Mouse (Mus musculus): ENCODE data around the gene Ccdc152. TPM values are rescaled to one million over a fixed set of nuclear protein-coding genes. Genes with fewer than 3 reads are reported as not detected.

The Ccdc152 gene
- polyA plus RNA-seq, 1 experiment from 2014 or later: not detected

DNA sequence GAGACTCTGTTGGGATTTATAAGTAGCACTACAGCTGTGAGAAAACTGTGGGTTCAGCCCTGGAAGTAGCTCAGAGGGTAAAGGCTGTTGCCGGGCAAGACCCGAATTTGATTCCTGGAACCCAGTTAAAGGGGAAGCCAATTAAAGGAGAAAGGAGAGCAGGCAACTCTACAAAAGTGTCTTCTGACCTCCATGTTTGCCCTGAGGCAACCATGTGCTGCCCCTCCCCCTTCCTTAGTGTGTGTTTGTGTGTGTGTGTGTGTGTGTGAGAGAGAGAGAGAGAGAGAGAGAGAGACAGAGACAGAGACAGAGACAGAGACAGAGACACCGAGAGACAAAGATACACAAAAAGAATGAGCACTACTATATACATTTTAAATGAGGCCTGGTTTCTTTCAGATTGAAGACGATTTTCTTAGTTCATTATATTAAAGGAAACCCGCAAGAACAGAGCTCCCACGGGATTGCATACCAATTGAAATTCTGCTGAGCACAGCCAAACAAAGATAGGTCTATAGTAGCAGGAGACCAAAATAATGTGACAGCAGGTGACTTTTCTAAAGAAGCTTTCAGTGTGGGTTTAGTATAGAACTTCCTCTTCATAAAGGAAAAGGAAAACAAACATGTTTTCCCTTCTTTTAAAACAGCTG lies 33.2 kb downstream of the Ccdc152 start:
- Histone ChIP-seq H3K27ac (ENCODE audit: low read depth, low read length) (peak overlapping the region; percentile 19; the same call in 1 of the 2 replicates), H3K9me3 (ENCODE audit: control insufficient read depth, low read length) (no peaks in the 10 kb centered on the region), H3K9ac (replicated peaks; ENCODE audit: low read depth, low read length) (no peak overlapping the region), H3K4me1 (ENCODE audit: control insufficient read depth, insufficient read depth, low read length) (no peaks in the 10 kb centered on the region), H3K4me3 (ENCODE audit: low read depth, low read length) (peak overlapping the region; percentile 19; the same call in 1 of the 2 replicates), H3K4me2 (ENCODE audit: low read depth, low read length) (peak overlapping the region; percentile 34; the same call in 1 of the 2 replicates), H3K36me3 (ENCODE audit: control insufficient read depth, insufficient read depth, low read length) (no peaks in the 10 kb centered on the region), H3K27me3 (ENCODE audit: control insufficient read depth, insufficient read depth, low read length) (no peaks in the 10 kb centered on the region)
- no peak for ATAC-seq (ENCODE audit: low read depth)
- 19% methylated on average over 6 of the region's 6 CpGs for WGBS

DNA sequence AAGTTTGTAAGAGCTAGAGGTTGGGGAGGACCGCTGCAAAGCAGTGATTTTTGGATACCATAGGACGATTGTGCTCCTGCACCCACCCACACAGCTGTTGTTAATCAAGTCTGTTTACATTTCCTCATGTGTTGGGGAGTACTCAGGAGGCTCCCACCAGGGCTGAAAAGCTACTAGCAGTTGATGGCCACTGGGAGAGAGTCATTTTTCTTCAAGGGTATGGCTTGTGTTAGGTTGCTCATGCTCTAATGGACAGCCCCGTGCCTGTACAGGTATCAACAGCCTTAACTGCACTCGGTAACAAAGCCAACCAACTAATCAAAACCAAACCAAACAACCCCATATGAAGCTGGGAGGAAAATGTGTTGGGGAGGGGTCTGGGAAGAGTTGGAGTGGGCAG lies 33.8 kb downstream of the Ccdc152 start:
- no peaks in the 10 kb centered on the region for H3K9me3 ChIP-seq (ENCODE audit: control insufficient read depth, low read length)
- ATAC-seq (ENCODE audit: low read depth): no peak
- no peak overlapping the region for H3K4me2 ChIP-seq (ENCODE audit: low read depth, low read length)
- no peaks in the 10 kb centered on the region for H3K36me3 ChIP-seq (ENCODE audit: control insufficient read depth, insufficient read depth, low read length)
- H3K9ac ChIP-seq (replicated peaks; ENCODE audit: low read depth, low read length): no peak overlapping the region
- H3K27ac ChIP-seq (ENCODE audit: low read depth, low read length): no peak overlapping the region
- H3K4me3 ChIP-seq (ENCODE audit: low read depth, low read length): no peak overlapping the region
- WGBS: 75% methylated on average over 4 of the region's 4 CpGs
- H3K4me1 ChIP-seq (ENCODE audit: control insufficient read depth, insufficient read depth, low read length): no peaks in the 10 kb centered on the region
- no peaks in the 10 kb centered on the region for H3K27me3 ChIP-seq (ENCODE audit: control insufficient read depth, insufficient read depth, low read length)

GRCm38 (mm10) chr15:3268247-3268646 lies 35.1 kb downstream of the Ccdc152 start, which contains the start of gene Selenop:
TSS of gene Selenop (plus strand) at chr15:3268547.
- Histone ChIP-seq H3K36me3 (ENCODE audit: control insufficient read depth, insufficient read depth, low read length) (no peaks in the 10 kb centered on the region), H3K27ac (ENCODE audit: low read depth, low read length) (no peak within 1 kb of the TSS), H3K4me3 (ENCODE audit: low read depth, low read length) (no peak within 1 kb of the TSS), H3K9ac (replicated peaks; ENCODE audit: low read depth, low read length) (no peak within 1 kb of the TSS), H3K4me2 (ENCODE audit: low read depth, low read length) (no peak within 1 kb of the TSS), H3K4me1 (ENCODE audit: control insufficient read depth, insufficient read depth, low read length) (no peaks in the 10 kb centered on the region), H3K27me3 (ENCODE audit: control insufficient read depth, insufficient read depth, low read length) (no peaks in the 10 kb centered on the region), H3K9me3 (ENCODE audit: control insufficient read depth, low read length) (no peaks in the 10 kb centered on the region)
- no peak for ATAC-seq (ENCODE audit: low read depth)
- WGBS: 69% methylated on average over 6 of the region's 6 CpGs

- Histone ChIP-seq H3K36me3 (ENCODE audit: control insufficient read depth, insufficient read depth, low read length) (no peaks in the 10 kb centered on the region), H3K4me1 (ENCODE audit: control insufficient read depth, insufficient read depth, low read length) (no peaks in the 10 kb centered on the region), H3K9me3 (ENCODE audit: control insufficient read depth, low read length) (no peaks in the 10 kb centered on the region), H3K27ac (ENCODE audit: low read depth, low read length) (no peak overlapping the region), H3K4me3 (ENCODE audit: low read depth, low read length) (no peak overlapping the region), H3K9ac (replicated peaks; ENCODE audit: low read depth, low read length) (no peak overlapping the region), H3K4me2 (ENCODE audit: low read depth, low read length) (no peak overlapping the region), H3K27me3 (ENCODE audit: control insufficient read depth, insufficient read depth, low read length) (no peaks in the 10 kb centered on the region)
- no peak for ATAC-seq (ENCODE audit: low read depth)
- 88% methylated on average over 1 of the region's 1 CpGs for WGBS
Observed at GRCm38 (mm10) chr15:3264828-3265227, 38.5 kb downstream of the Ccdc152 start.

GRCm38 (mm10) chr15:3264293-3264692 lies 39.0 kb downstream of the Ccdc152 start:
- 94% methylated on average over 4 of the region's 4 CpGs for WGBS
- Histone ChIP-seq H3K9ac (replicated peaks; ENCODE audit: low read depth, low read length) (no peak overlapping the region), H3K9me3 (ENCODE audit: control insufficient read depth, low read length) (no peaks in the 10 kb centered on the region), H3K27me3 (ENCODE audit: control insufficient read depth, insufficient read depth, low read length) (no peaks in the 10 kb centered on the region), H3K4me1 (ENCODE audit: control insufficient read depth, insufficient read depth, low read length) (no peaks in the 10 kb centered on the region), H3K4me3 (ENCODE audit: low read depth, low read length) (no peak overlapping the region), H3K27ac (ENCODE audit: low read depth, low read length) (no peak overlapping the region), H3K36me3 (ENCODE audit: control insufficient read depth, insufficient read depth, low read length) (no peaks in the 10 kb centered on the region), H3K4me2 (ENCODE audit: low read depth, low read length) (no peak overlapping the region)
- no peak for ATAC-seq (ENCODE audit: low read depth)

GRCm38 (mm10) chr15:3262883-3263282 lies 40.4 kb downstream of the Ccdc152 start:
- no peak for ATAC-seq (ENCODE audit: low read depth)
- Histone ChIP-seq H3K9me3 (ENCODE audit: control insufficient read depth, low read length) (no peaks in the 10 kb centered on the region), H3K4me1 (ENCODE audit: control insufficient read depth, insufficient read depth, low read length) (no peaks in the 10 kb centered on the region), H3K27ac (ENCODE audit: low read depth, low read length) (no peak overlapping the region), H3K9ac (replicated peaks; ENCODE audit: low read depth, low read length) (no peak overlapping the region), H3K36me3 (ENCODE audit: control insufficient read depth, insufficient read depth, low read length) (no peaks in the 10 kb centered on the region), H3K4me3 (ENCODE audit: low read depth, low read length) (no peak overlapping the region), H3K27me3 (ENCODE audit: control insufficient read depth, insufficient read depth, low read length) (no peaks in the 10 kb centered on the region), H3K4me2 (ENCODE audit: low read depth, low read length) (no peak overlapping the region)
- WGBS: 81% methylated on average over 3 of the region's 3 CpGs

DNA sequence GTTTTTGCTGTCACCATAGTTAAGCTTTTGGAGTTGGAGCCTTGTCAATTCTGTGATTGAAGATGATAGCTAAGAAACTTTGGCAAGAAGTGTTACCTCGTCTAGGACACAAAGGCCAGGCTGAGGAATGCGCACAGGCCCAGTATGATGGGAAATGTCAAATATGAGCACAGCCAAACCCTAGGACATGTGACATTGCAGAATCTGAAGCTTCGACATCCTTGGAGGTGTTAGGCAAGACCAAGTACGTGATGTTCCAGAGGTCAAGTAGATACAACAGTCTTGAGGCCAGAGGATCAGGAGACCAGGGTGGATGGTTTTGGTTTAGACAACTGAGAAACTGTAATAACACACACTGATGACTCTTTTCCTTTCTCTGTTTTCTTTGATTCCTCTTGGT lies 43.0 kb downstream of the Ccdc152 start:
- no peak overlapping the region for H3K4me2 ChIP-seq (ENCODE audit: low read depth, low read length)
- ATAC-seq (ENCODE audit: low read depth): no peak
- H3K4me1 ChIP-seq (ENCODE audit: control insufficient read depth, insufficient read depth, low read length): no peaks in the 10 kb centered on the region
- no peaks in the 10 kb centered on the region for H3K36me3 ChIP-seq (ENCODE audit: control insufficient read depth, insufficient read depth, low read length)
- no peak overlapping the region for H3K4me3 ChIP-seq (ENCODE audit: low read depth, low read length)
- H3K9ac ChIP-seq (replicated peaks; ENCODE audit: low read depth, low read length): no peak overlapping the region
- H3K9me3 ChIP-seq (ENCODE audit: control insufficient read depth, low read length): no peaks in the 10 kb centered on the region
- H3K27me3 ChIP-seq (ENCODE audit: control insufficient read depth, insufficient read depth, low read length): no peaks in the 10 kb centered on the region
- no peak overlapping the region for H3K27ac ChIP-seq (ENCODE audit: low read depth, low read length)
- WGBS: 92% methylated on average over 4 of the region's 4 CpGs

GRCm38 (mm10) chr15:3259025-3259424 lies 44.3 kb downstream of the Ccdc152 start:
- Histone ChIP-seq H3K4me2 (ENCODE audit: low read depth, low read length) (no peak overlapping the region), H3K9me3 (ENCODE audit: control insufficient read depth, low read length) (no peaks in the 10 kb centered on the region), H3K27me3 (ENCODE audit: control insufficient read depth, insufficient read depth, low read length) (no peaks in the 10 kb centered on the region), H3K36me3 (ENCODE audit: control insufficient read depth, insufficient read depth, low read length) (no peaks in the 10 kb centered on the region), H3K9ac (replicated peaks; ENCODE audit: low read depth, low read length) (no peak overlapping the region), H3K4me1 (ENCODE audit: control insufficient read depth, insufficient read depth, low read length) (no peaks in the 10 kb centered on the region), H3K27ac (ENCODE audit: low read depth, low read length) (no peak overlapping the region), H3K4me3 (ENCODE audit: low read depth, low read length) (no peak overlapping the region)
- WGBS: 75% methylated on average over 1 of the region's 1 CpGs
- ATAC-seq (ENCODE audit: low read depth): no peak

GRCm38 (mm10) chr15:3251718-3252067 lies 51.6 kb downstream of the Ccdc152 start:
- Histone ChIP-seq H3K27ac (ENCODE audit: low read depth, low read length) (no peak overlapping the region), H3K27me3 (ENCODE audit: control insufficient read depth, insufficient read depth, low read length) (no peaks in the 10 kb centered on the region)

More at GRCm38 (mm10) chr15:3251718-3252067, 51.6 kb downstream of the Ccdc152 start:
- no peaks in the 10 kb centered on the region for H3K4me1 ChIP-seq (ENCODE audit: control insufficient read depth, insufficient read depth, low read length)
- no peak overlapping the region for H3K4me2 ChIP-seq (ENCODE audit: low read depth, low read length)
- H3K9me3 ChIP-seq (ENCODE audit: control insufficient read depth, low read length): no peaks in the 10 kb centered on the region
- no peaks in the 10 kb centered on the region for H3K36me3 ChIP-seq (ENCODE audit: control insufficient read depth, insufficient read depth, low read length)
- no peak overlapping the region for H3K9ac ChIP-seq (replicated peaks; ENCODE audit: low read depth, low read length)
- H3K4me3 ChIP-seq (ENCODE audit: low read depth, low read length): no peak overlapping the region
- ATAC-seq (ENCODE audit: low read depth): no peak

All from neural tube, embryonic 14.5 days (tissue).